Mouse (Mus musculus) thymus, postnatal 25 days (tissue): Measurements from ENCODE around the gene Gm3029.
"Not testable (repeated sequence)": the region's sequence is repeated elsewhere in the genome, so short reads cannot be mapped to it uniquely, and the experiment has no call there.

ENCODE experiments used
- DNase-seq: peaks from one replicate; pipeline ENCODE4 v3.0.0; 2022

Gm3029 gene

GRCm38 (mm10) chr14:3931456-3931855 is at the start of gene Gm3029:
Gene Gm3029, plus strand, starts transcription at chr14:3931756.
- DNase-seq = not testable (repeated sequence)

- DNase-seq = not testable (repeated sequence)
Observed at GRCm38 (mm10) chr14:3883872-3884271, 47.7 kb upstream of the Gm3029 start, which contains the start of gene Gm2916. Gene Gm2916, plus strand, starts transcription at chr14:3884172.

- DNase-seq = not testable (repeated sequence)
Observed at GRCm38 (mm10) chr14:3963247-3963646, 31.7 kb downstream of the Gm3029 start, which contains the start of gene Gm3095. Gene Gm3095, plus strand, starts transcription at chr14:3963547.
